Mouse (Mus musculus): ENCODE measurements around the gene Coq3. TPM values are rescaled to one million over a fixed set of nuclear protein-coding genes. Genes with fewer than 3 reads are reported as not detected.

Coq3 gene
- total RNA-seq, 2 experiments from 2014 or later = 13.6 to 13.8 TPM

Other genes starting within 250 kb of the Coq3 start
- not detected for gene Prdm13, start 193.7 kb upstream of the Coq3 start, total RNA-seq (2021)
- 10 to 100 TPM; 34.1 to 46.6 TPM for gene Ccnc, start 152.0 kb upstream of the Coq3 start, total RNA-seq (2021)
- 10 to 100 TPM; 30.7 to 31.1 TPM for gene Usp45, start 112.5 kb upstream of the Coq3 start, total RNA-seq (2021)
- 10 to 100 TPM; 16.3 to 16.7 TPM for gene Tstd3, start 112.5 kb upstream of the Coq3 start, total RNA-seq (2021)
- gene Pnisr, start 32.1 kb upstream of the Coq3 start, total RNA-seq (2021) = 100 to 1,000 TPM; 166 to 181 TPM
- 10 to 100 TPM; 84.4 to 89.2 TPM for gene Faxc, start 51.7 kb downstream of the Coq3 start, total RNA-seq (2021)

Data from layer of hippocampus, postnatal 10 days (tissue).